Mouse (Mus musculus) midbrain, embryonic 10.5 days (tissue): ENCODE results near the gene Ifna1. TPM values are rescaled to one million over a fixed set of nuclear protein-coding genes. Genes with fewer than 3 reads are reported as not detected.

Source experiments
- DNase-seq: peaks from one replicate; pipeline ENCODE4 v3.0.0-alpha.2; 2017; ENCODE audit warnings: low spot score
- H3K27ac ChIP-seq: fragments of 300-500 bp; sonication (generic); replicated peaks from 2 replicates; pipeline ENCODE4 v1.5.1; 2016; ENCODE audit warnings: mild to moderate bottlenecking
- H3K27me3 ChIP-seq: fragments of 300-500 bp; sonication (generic); 2 replicates; pipeline ENCODE4 v1.6.1; 2016; ENCODE audit warnings: low read depth, mild to moderate bottlenecking; ENCODE audit not compliant: poor library complexity, severe bottlenecking
- H3K36me3 ChIP-seq: fragments of 300-500 bp; sonication (generic); 2 replicates; pipeline ENCODE4 v1.6.1; 2016; ENCODE audit warnings: mild to moderate bottlenecking, moderate library complexity
- H3K4me1 ChIP-seq: fragments of 300-500 bp; sonication (generic); 2 replicates; pipeline ENCODE4 v1.6.1; 2016
- H3K4me3 ChIP-seq: fragments of 300-500 bp; sonication (generic); 2 replicates; pipeline ENCODE4 v1.5.1; 2016; ENCODE audit warnings: mild to moderate bottlenecking, moderate library complexity
- H3K9me3 ChIP-seq: fragments of 300-500 bp; sonication (generic); replicated peaks from 2 replicates; pipeline ENCODE4 v1.6.1; 2016; ENCODE audit warnings: mild to moderate bottlenecking
- WGBS: fragments of 180-500 bp; shearing (Covaris S2); methylation state at CpG from one replicate; pipeline ENCODE4 v1.1.7; 2016; 5-methylcytosine and 5-hydroxymethylcytosine counted together
- polyA plus RNA-seq: library from polyadenylated mRNA; unstranded; fragments of >200 nt; fragmentation: Nextera tagmentation; extraction: Ambion mirVana; gene quantifications from 2 replicates; pipeline ENCODE4 v1.2.1, GENCODE M21; 2016

The Ifna1 gene
- polyA plus RNA-seq, 1 experiment from 2014 or later = not detected

DNA sequence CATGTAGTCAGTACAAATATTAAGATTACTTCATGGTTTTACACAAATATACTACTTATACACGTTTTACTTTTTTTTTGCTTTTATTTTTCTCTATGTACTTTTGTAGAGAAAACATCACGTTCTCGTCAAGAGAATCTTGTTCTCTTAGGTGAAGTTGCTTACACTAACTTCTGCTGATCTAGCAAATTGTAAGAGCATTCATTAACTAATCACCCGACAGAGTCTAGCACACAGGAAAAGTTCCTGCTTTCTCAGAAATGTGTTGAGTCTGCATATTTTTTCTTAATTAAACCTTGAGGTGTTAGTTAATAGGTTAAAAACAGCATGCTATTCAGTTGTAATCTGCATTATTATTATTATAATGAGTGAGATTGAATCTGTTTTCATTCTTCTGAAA, 28.9 kb downstream of the Ifna1 start:
- no peaks in the 10 kb centered on the region for H3K4me1 ChIP-seq
- 84% methylated on average over 4 of the region's 4 CpGs for WGBS
- H3K4me3 ChIP-seq = no peak overlapping the region
- H3K27ac ChIP-seq = no peak overlapping the region
- no peak for DNase-seq
- H3K36me3 ChIP-seq = no peaks in the 10 kb centered on the region
- no peaks in the 10 kb centered on the region for H3K27me3 ChIP-seq
- no peaks in the 10 kb centered on the region for H3K9me3 ChIP-seq

DNA sequence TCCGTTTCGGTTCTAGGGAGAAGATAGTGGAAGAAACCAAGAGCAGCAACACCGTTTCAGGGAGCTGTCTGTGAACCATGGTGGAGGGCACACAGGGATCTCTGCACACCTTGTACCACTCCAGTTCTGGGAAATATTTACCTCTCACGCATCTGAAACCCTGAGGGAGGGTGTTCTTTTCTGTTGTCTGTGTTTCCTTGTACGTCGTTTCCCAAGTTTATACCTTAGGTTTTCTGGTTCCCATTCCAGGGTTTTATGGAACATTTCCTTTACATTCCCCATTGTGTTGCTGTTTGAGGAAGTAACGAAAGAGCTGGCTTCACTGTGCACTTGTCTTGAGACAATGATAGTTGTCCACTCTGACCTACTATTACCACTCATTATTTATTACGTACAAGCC, 30.2 kb downstream of the Ifna1 start, which contains the start of gene Ifne:
Gene Ifne (minus strand): TSS at position 101 of the 400 bp plus-strand sequence.
- no peaks in the 10 kb centered on the region for H3K9me3 ChIP-seq
- no peaks in the 10 kb centered on the region for H3K4me1 ChIP-seq
- H3K4me3 ChIP-seq = no peak within 1 kb of the TSS
- 93% methylated on average over 8 of the region's 8 CpGs for WGBS
- H3K27ac ChIP-seq = no peak within 1 kb of the TSS
- DNase-seq = no peak
- H3K27me3 ChIP-seq = no peaks in the 10 kb centered on the region
- no peaks in the 10 kb centered on the region for H3K36me3 ChIP-seq

DNA sequence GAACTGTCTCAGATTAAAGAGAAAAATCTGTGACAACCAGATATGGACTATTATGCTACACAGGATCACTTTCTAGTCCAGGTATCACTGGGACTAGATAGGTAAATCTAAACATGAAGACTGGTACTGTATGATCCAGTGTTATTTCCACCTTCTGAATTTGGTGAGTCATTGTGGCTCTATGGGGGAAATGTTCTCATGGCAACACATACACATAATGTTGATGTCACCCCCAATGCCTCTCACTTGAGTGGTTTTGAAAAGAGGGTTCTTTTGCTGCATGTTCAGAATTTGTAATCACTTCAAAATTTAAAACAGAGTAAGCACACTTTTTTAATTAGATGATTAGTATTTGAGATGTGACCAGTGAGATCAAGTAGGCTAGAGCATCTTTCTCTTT, 38.3 kb downstream of the Ifna1 start:
- Histone ChIP-seq H3K4me3 (no peak overlapping the region), H3K27ac (no peak overlapping the region), H3K9me3 (no peaks in the 10 kb centered on the region), H3K27me3 (no peaks in the 10 kb centered on the region), H3K4me1 (no peaks in the 10 kb centered on the region), H3K36me3 (no peaks in the 10 kb centered on the region)
- DNase-seq = no peak

DNA sequence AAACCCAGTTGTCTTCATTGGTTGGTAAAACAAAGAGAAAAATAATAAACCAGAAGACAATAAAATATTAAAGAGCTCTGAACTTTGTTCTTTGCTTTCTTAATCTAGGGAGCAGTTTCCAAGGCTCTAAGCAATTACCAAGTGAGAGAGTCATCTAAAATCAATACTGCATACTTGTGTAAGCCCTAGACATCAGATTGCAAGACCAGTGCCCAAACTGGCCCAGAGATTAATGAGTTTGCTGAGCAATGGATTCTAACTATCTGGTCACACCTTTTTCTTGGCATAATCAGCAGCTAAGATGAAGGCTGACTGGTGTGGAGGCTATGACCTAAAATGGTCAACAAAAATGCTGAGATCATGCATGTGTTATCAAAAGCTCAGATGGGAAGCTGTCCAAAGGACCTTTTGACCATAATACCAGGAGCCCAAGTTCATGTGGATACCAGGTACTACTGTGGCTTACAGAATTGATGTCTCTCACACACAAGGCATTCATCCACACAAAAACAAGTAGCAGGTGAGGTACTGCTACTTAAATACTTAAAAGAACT, 43.4 kb downstream of the Ifna1 start:
- Histone ChIP-seq H3K27me3 (no peaks in the 10 kb centered on the region), H3K9me3 (no peaks in the 10 kb centered on the region)

More for the DNA sequence above, 43.4 kb downstream of the Ifna1 start:
- H3K4me3 ChIP-seq = no peak overlapping the region
- H3K36me3 ChIP-seq = no peaks in the 10 kb centered on the region
- DNase-seq = no peak
- H3K27ac ChIP-seq = no peak overlapping the region
- no peaks in the 10 kb centered on the region for H3K4me1 ChIP-seq

Other genes starting within 250 kb of the Ifna1 start
- not detected in 2 replicates for gene Ifna12, start 246.7 kb upstream of the Ifna1 start, polyA plus RNA-seq
- not detected in 2 replicates for gene C87499, start 215.7 kb upstream of the Ifna1 start, polyA plus RNA-seq
- not detected in 2 replicates for gene Ifna13, start 205.6 kb upstream of the Ifna1 start, polyA plus RNA-seq
- not detected in 2 replicates for gene Ifna16, start 173.2 kb upstream of the Ifna1 start, polyA plus RNA-seq
- not detected in 2 replicates for gene Ifna2, start 166.2 kb upstream of the Ifna1 start, polyA plus RNA-seq
- not detected in 2 replicates for gene Ifnab, start 158.7 kb upstream of the Ifna1 start, polyA plus RNA-seq
- gene Gm26566, start 128.3 kb upstream of the Ifna1 start, polyA plus RNA-seq = 0.80 and 1.1 TPM in 2 replicates
- 95.6 and 111 TPM in 2 replicates for gene Klhl9, start 127.6 kb upstream of the Ifna1 start, polyA plus RNA-seq
- not detected in 2 replicates for gene Gm13271, start 95.2 kb upstream of the Ifna1 start, polyA plus RNA-seq
- gene Gm13283, start 90.0 kb upstream of the Ifna1 start, polyA plus RNA-seq = 0.19 and 0.32 TPM in 2 replicates
- 0.29 TPM in 1 of 2 replicates, not detected in the other for gene Gm13290, start 76.3 kb upstream of the Ifna1 start, polyA plus RNA-seq
- gene Gm13289, start 73.2 kb upstream of the Ifna1 start, polyA plus RNA-seq = not detected in 2 replicates
- gene Gm13272, start 70.2 kb upstream of the Ifna1 start, polyA plus RNA-seq = not detected in 2 replicates
- gene Ifnz, start 68.0 kb upstream of the Ifna1 start, polyA plus RNA-seq = 0.51 TPM in 1 of 2 replicates, not detected in the other
- gene Gm13276, start 64.4 kb upstream of the Ifna1 start, polyA plus RNA-seq = not detected in 2 replicates
- not detected in 2 replicates for gene Gm13277, start 61.5 kb upstream of the Ifna1 start, polyA plus RNA-seq
- not detected in 2 replicates for gene Gm13278, start 58.5 kb upstream of the Ifna1 start, polyA plus RNA-seq
- 0.34 TPM in 1 of 2 replicates, not detected in the other for gene Gm13275, start 55.6 kb upstream of the Ifna1 start, polyA plus RNA-seq
- not detected in 2 replicates for gene Gm13279, start 52.7 kb upstream of the Ifna1 start, polyA plus RNA-seq
- gene Gm13285, start 50.4 kb upstream of the Ifna1 start, polyA plus RNA-seq = 0.62 TPM in 1 of 2 replicates, not detected in the other
- not detected in 2 replicates for gene Gm13287, start 46.8 kb upstream of the Ifna1 start, polyA plus RNA-seq
- 0.09 TPM in 1 of 2 replicates, not detected in the other for gene Gm13288, start 44.6 kb upstream of the Ifna1 start, polyA plus RNA-seq
- gene Ifna7, start 33.9 kb upstream of the Ifna1 start, polyA plus RNA-seq = not detected in 2 replicates
- not detected in 2 replicates for gene Ifna11, start 30.1 kb upstream of the Ifna1 start, polyA plus RNA-seq
- not detected in 2 replicates for gene Ifna6, start 22.7 kb upstream of the Ifna1 start, polyA plus RNA-seq
- not detected in 2 replicates for gene Ifna5, start 14.6 kb upstream of the Ifna1 start, polyA plus RNA-seq
- gene Ifna4, start 8.2 kb upstream of the Ifna1 start, polyA plus RNA-seq = not detected in 2 replicates
- gene Ifne, start 30.1 kb downstream of the Ifna1 start, polyA plus RNA-seq = not detected in 2 replicates